Mouse (Mus musculus): Measurements from ENCODE around the gene Gale. TPM values are rescaled to one million over a fixed set of nuclear protein-coding genes. Genes with fewer than 3 reads are reported as not detected.

Gene Gale
- total RNA-seq (2021): under 1 TPM in 1 of 2 experiments, not detected in 1; 0.47 TPM
- long read RNA-seq, experiment 1: 0 reads
- long read RNA-seq, experiment 2: 0 reads

DNA sequence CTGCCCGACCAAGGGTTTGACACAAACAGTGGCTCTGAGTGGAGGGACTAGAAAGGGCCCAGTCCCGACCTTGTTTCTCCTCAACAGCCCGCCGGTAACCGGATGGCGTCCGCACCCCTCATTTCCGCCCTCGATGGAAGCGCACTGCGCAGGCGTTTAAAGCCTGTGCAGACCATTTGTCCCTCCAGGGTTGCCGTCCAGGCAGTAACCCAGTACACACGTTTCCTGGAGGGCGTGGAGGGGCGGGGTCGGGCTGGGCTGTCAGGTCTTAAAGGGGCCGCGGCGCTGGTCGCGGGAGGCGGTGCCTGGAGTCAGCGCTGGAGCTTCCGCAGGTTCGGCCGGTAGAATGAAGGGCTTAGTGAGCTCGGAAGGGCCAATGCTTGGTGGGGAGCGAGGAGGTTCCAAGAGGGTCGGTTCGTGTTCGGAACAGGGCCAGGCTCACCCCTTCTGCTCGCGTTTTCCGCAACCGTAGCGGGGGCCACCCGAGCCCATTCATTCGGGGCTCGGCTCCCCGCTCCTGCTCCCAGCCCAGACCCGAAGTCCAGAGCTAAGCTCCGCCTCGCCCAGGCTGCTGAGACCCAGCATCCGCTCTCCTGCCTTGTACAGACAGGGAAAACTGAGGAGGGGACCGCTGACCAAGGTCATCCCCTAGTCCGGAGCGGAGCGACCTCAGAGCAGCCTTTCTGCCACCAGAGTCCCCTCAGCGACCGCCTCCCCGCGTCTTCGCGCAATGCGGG, at the start of gene Gale:
Gene Gale (plus strand): TSS at position 271 of the 737 bp plus-strand sequence.
- no peak for TF ChIP-seq CTCF (IDR thresholded peaks at IDR 0.05)
- intact Hi-C loops (cut with DNase I): no loop called here
- peak within 1 kb of the TSS; percentile 95 for H3K27ac ChIP-seq
- peak within 1 kb of the TSS; percentile 88 for H3K4me3 ChIP-seq
- peak; percentile 97 for DNase-seq

DNA sequence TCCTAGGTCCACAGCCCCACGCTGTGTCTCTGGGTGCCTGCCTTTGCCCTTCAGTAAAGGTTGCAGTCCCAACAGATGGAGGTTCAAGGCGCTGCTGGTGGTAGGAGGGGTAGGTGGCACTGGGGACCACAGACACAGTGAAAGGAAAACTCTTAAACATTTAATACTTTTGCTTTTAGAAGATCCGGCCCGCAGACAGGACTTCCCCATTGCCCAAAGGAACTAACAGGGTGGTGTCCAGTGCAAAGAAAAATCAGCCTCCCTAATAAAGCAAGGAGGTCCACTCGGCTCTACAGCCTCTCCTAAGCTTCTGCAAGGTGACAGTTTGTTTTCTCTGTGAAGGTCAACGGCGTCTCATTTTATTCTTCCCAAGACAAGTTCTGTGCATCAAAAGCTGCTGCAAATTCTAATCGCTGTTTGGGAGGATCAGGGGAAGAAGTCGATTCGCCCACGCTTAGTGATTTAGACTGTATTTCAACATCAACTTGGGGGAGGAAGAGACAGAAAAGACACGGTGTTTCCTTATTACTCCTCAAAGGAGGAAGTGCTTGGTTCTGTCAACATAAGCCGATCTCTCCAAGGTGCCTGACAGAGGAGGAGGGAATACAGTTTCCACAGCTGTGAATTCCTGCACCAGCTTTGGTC, 44.8 kb upstream of the Gale start:
- intact Hi-C loops (cut with DNase I): loop anchor here (2.0 kb wide), 1 partner anchor 30 kb away; no protein-coding TSS in a partner anchor
- no peak for DNase-seq
- H3K27ac ChIP-seq: peak overlapping the region; percentile 48; the same call in 1 of the 2 replicates
- no peak overlapping the region; the same call in 1 of the 2 replicates for H3K4me3 ChIP-seq
- TF ChIP-seq CTCF (IDR thresholded peaks at IDR 0.05): no peak

DNA sequence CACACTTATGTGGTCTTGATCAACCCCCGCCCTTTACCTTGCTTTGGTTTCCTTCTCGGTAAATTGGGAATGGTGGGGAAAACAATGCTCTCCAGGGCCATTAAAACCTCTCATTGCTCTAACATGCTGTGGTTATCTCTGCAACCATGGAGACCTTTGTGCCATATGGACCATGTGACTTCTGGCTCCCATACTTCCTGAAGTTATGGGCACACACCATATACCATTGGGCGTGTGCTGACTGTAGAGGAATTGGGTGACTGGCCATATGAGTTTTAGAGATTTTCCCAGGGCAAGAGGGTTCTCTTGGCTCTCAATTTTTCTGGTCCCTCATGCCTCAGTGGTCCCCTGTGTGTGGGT, 44.3 kb upstream of the Gale start:
- intact Hi-C loops (cut with DNase I): loop anchor here (2.0 kb wide), 1 partner anchor 30 kb away; no protein-coding TSS in a partner anchor
- Histone ChIP-seq H3K4me3 (no peak overlapping the region), H3K27ac (no peak overlapping the region)
- no peak for DNase-seq
- TF ChIP-seq CTCF (IDR thresholded peaks at IDR 0.05): no peak

DNA sequence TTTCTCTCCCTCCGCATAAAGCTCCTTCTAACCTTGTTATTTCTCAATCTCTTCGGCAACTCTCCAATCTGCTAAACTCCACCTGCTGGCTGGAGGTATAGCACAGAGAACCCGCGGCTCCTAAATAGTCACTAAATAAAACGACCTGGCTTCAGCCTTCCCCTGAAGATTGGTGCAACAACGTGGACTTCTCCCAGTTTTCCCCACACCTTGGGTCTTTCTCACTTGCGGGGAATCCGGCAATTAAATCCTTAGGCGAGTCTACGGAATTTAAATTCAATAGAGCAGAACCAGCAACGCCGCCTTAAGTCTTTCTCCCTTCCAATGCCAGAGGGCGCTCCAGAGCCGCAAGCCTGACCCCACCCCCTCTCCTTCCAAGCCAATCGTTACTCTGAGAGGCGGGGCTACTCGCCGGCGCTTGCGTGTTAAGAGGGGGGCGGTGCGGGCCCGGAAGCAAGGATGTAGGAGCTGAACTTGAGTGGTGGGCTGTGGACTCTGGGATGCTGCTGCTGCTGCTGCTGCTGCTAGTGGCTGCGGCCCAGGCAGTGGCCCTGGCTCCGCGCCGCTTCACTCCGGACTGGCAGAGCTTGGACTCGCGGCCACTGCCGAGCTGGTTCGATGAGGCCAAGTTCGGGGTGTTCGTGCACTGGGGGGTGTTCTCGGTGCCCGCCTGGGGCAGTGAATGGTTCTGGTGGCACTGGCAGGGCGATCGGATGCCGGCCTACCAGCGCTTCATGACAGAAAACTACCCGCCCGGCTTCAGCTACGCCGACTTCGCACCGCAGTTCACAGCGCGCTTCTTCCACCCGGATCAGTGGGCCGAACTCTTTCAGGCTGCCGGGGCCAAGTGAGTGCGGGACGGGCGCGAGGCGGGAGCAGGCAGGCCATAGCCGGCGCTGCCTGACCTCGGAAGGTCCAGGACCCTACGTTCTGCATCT, 43.0 kb upstream of the Gale start, which contains the start of gene Fuca1:
Gene Fuca1 (plus strand): TSS at position 432 of the 938 bp plus-strand sequence.
- intact Hi-C loops (cut with DNase I): loop anchor here (2.0 kb wide), 2 partner anchors 26 to 120 kb away; partner anchors contain the start of gene Hmgcl
- peak; percentile 82 for TF ChIP-seq CTCF (IDR thresholded peaks at IDR 0.05)
- Histone ChIP-seq H3K27ac (peak within 1 kb of the TSS; percentile 86), H3K4me3 (peak within 1 kb of the TSS; percentile 76)
- DNase-seq: peak; percentile 96

DNA sequence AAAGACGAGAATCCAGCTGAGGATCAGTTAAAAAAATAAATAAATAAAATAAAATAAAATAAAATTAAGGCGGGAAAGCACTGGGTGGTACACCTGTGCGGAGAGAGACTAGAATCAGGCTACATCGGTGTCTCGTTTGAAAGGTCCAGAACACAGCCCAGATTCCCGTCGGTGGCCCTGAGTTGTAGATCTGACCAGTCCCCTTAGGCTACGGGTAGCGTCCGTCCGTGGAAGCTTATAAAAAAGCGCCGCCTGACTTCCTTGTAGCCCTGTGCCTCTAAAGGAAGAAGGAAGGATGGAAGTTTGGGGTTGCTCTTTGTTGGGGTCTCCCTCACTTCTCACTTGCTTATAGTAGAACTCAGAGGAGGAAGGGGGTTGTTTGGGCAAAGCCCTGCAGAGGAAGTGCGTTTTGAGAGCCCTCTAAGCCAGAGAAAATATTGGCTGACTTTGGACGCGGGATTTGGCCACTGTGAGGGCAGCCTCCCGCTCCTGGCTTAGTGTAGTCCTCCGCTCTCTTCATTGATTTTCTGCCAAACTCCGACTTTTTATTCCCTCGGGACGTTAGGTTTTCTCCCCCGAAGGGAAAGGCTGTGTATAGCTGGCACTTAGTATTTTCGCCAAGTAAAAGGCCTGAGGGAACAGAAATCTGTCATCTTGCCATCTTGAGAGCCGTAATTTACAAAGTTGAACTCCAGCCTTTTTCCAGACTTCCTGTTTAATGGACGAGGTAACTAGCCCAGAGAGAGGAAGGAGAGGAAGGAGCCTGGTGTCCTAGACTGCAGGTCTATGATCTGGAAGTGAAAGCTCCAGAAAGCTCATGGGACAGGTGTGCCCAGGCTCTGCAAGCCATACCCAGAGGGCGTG, 42.0 kb upstream of the Gale start:
- TF ChIP-seq CTCF (IDR thresholded peaks at IDR 0.05): no peak
- intact Hi-C loops (cut with DNase I): loop anchor here (2.0 kb wide), 2 partner anchors 25 to 121 kb away; partner anchors contain the start of gene Hmgcl
- peak overlapping the region; percentile 76 for H3K4me3 ChIP-seq
- H3K27ac ChIP-seq: peak overlapping the region; percentile 86
- peak; percentile 33 for DNase-seq

DNA sequence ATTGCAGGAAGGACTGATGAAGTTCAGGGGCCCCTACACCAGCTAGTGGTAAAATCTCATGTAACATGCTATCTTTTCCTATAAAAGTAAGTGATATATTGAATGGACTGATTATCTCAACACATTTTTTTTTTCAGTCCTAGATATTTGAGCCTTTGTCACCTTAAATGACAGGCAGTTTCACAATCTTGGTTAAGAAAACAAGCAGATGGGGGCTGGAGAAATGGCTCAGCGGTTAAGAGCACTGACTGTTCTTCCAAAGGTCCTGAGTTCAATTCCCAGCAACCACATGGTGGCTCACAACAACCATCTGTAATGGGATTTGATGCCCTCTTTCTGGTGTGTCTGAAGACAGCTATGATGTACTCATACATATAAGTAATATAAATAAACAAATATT, 41.3 kb upstream of the Gale start:
- intact Hi-C loops (cut with DNase I): no loop called here
- H3K27ac ChIP-seq: peak overlapping the region; percentile 86
- DNase-seq: no peak
- TF ChIP-seq CTCF (IDR thresholded peaks at IDR 0.05): no peak
- H3K4me3 ChIP-seq: peak overlapping the region; percentile 76

DNA sequence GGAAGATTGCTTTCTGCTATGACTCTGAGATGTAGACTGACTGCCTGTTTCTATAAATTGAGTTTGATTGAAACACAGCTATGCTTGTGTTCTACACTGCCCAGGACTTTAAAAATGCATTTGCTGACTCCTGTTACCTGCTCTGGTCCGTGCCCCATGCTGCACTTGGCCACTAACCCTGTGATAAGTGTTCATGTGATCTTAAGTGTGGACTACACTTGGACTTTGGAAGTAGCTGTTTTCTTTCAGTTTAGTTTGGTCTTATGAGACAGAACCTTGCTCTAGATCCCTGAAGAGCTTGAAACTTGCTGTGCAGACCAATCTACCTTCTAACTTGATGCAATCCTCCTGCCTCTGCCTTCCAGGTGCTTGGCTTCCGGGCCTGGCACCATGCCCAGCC, 39.1 kb upstream of the Gale start:
- intact Hi-C loops (cut with DNase I): no loop called here
- TF ChIP-seq CTCF (IDR thresholded peaks at IDR 0.05): no peak
- no peak overlapping the region for H3K4me3 ChIP-seq
- no peak for DNase-seq
- H3K27ac ChIP-seq: no peak overlapping the region

DNA sequence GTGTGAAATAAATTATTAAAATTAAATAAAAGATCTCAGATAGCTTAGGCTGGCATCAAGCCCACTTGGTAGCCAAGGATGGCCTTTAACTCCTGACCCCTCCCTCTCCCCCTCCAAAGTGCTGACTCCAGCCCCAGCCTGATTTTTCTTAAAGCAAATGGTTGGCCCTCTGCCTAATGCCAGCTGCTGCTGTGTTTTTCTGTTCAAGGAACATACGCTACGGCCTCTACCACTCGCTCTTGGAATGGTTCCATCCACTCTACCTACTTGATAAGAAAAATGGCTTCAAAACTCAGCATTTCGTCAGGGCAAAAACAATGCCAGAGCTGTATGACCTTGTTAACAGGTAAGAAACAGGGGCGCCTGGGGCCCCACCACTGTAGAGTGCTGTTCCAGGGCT, 38.2 kb upstream of the Gale start:
- intact Hi-C loops (cut with DNase I): no loop called here
- Histone ChIP-seq H3K4me3 (no peak overlapping the region), H3K27ac (no peak overlapping the region)
- TF ChIP-seq CTCF (IDR thresholded peaks at IDR 0.05): no peak
- no peak for DNase-seq

DNA sequence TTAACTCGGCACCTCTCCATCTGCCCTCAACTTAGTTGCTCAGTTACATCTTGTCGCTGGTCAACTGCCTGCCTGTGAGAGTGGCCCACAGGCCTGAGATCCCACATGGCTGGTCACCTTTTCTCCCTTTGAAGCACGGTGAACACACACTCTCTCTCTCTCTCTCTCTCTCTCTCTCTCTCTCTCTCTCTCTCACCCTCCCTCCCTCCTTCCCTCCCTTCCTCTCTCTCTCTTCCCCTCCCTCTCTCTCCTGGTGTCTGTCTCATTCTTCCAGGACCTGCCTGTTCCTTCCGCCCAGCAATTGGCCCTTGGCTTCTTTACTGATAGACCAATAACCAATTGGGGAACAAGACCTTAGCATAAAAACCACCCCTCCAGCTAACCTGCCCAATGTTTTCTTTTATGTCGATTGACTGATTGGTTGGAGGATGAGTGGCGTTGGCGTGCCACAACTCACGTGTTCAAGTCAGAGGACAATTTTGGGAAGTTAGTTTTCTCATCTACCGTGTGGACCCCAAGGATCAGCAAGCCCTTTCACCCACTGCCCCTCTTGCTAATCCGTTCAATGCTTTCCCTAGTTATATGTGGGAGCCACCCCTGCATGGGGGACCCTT, 37.2 kb upstream of the Gale start:
- TF ChIP-seq CTCF (IDR thresholded peaks at IDR 0.05): no peak
- intact Hi-C loops (cut with DNase I): no loop called here
- no peak overlapping the region for H3K4me3 ChIP-seq
- no peak overlapping the region for H3K27ac ChIP-seq
- DNase-seq: no peak

DNA sequence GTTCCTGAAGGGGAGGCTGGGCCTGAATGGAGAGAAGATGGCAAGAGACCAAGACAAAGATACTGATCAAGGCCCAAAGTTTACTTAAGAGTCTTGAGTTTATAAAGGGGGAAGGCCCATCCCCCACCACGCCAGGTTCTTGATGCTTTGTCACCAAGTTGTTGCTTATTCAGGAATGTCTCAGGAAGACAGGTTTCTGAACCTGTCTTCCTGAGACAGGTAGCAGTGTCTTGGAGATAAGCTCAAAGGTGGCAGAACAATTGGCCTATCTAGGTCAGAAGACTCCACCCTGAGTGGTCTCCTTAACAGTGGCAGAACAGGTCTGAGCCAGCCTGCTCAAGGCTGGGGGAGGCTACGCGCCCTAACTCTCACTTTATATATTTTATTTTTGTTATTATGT, 36.7 kb upstream of the Gale start:
- intact Hi-C loops (cut with DNase I): no loop called here

DNA sequence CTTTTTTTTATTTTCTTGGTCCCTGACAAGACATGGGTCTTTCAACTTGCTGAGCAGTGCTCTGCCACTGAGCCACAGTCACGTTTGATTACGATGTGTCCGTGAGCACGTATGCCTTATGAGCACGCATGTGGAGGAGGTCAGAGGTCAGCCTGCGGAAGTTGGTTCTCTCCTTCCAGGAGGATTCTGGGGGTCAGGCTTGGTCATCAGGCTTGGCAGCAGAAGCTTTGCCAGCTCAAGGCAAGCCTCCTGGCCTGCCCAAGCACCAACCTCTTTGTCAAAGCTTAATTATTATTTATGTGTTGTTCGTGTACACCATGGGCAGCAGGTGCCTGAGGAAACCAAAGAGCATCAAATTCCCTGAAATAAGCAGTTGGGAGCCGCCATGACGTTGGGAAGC, 35.2 kb upstream of the Gale start:
- TF ChIP-seq CTCF (IDR thresholded peaks at IDR 0.05): no peak
- no peak overlapping the region for H3K27ac ChIP-seq
- no peak overlapping the region for H3K4me3 ChIP-seq
- intact Hi-C loops (cut with DNase I): no loop called here
- no peak for DNase-seq

More for the DNA sequence above, 36.7 kb upstream of the Gale start:
- DNase-seq: no peak
- Histone ChIP-seq H3K27ac (no peak overlapping the region), H3K4me3 (no peak overlapping the region)
- TF ChIP-seq CTCF (IDR thresholded peaks at IDR 0.05): no peak

Data from gastrocnemius, adult 2 months (tissue).